Comparison of ENCODE assay signal across 8 mouse cellular contexts in the genomic region with DNA sequence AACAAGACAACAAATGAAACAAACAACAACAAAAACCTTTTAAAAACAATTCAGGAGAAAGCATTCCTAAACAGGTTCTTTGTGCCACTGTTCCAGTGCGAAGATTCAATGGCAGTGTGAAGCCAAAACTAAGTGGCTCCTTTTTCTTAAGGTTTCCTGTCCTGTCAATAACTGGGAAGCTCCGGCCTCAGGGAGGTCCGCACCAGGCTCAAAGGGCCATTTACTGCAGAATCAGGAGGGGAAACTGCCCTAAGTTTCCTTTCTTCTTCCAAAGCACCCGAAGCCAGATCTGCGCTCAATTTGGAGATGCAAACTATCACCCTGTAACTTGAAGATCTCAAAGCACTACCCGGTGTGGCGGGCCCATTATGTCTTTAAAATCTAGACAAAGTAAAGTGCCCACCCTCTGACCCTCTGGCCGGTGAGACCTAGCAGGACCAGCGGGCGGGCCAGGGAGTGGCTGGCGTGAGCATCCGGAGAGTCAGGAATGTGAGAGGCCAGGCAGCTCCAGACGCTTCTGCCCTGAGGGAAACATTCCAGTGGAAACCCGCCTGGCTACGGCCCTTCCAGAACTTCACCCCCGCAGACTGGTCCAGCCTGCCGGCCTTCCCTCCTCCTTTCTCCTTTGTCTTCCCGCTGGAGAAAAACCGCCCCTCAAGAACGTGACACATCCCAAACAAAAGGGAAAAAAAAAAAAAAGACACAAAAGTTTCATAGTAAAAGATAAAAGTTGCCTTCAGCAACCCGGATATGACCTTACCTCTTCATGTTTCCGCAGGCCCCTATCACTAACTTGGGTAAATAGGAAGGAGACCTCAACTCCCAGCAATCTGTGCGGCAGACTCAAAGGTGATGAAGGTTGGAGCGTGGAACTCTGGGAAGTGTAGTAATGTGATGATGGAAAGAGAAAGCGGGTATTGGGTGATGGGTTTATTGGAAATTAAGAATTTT. TPM values are rescaled to one million over a fixed set of nuclear protein-coding genes. Genes with fewer than 3 reads are reported as not detected.
DNase-seq lines count a peak whose midpoint lies in the region; ATAC-seq and TF ChIP-seq lines count a peak whose summit lies in the region.

A gene (minus strand): TSS at position 856 of the 951 bp plus-strand sequence.

- DNase-seq in 3134 (ENCODE audit: extremely low read depth, insufficient read length, low spot score) = peak; percentile 73
- DNase-seq in adrenal gland, adult 8-10 months = peak; percentile 29
- peak; percentile 77 for DNase-seq in embryonic facial prominence, embryonic 11.5 days (ENCODE audit: low spot score)
- DNase-seq in heart, adult 8-10 months (ENCODE audit: low spot score) = peak; percentile 65
- DNase-seq in kidney, adult 9 months = peak; percentile 57
- DNase-seq in spleen, adult 2 months (ENCODE audit: low read depth in 1 of 2, low spot score in 2 of 2) = peak; percentile 38 to 53

- H3K4me1 ChIP-seq in embryonic facial prominence, embryonic 11.5 days (ENCODE audit: control insufficient read depth, insufficient read depth, low read length) = no peaks in the 10 kb centered on the region
- no peaks in the 10 kb centered on the region for H3K4me1 ChIP-seq in limb, embryonic 13.5 days
- no peaks in the 10 kb centered on the region for H3K4me1 ChIP-seq in midbrain, embryonic 15.5 days
- no peaks in the 10 kb centered on the region for H3K4me1 ChIP-seq in spleen, adult 2 months (ENCODE audit: control insufficient read depth, insufficient read depth, insufficient read length)

- H3K9ac ChIP-seq in embryonic facial prominence, embryonic 11.5 days (replicated peaks; ENCODE audit: low read length) = peak within 1 kb of the TSS; percentile 60
- H3K9ac ChIP-seq in limb, embryonic 13.5 days = peak within 1 kb of the TSS; percentile 73
- H3K9ac ChIP-seq in midbrain, embryonic 15.5 days = peak within 1 kb of the TSS; percentile 56

- peak within 1 kb of the TSS; percentile 47 for H3K4me3 ChIP-seq in embryonic facial prominence, embryonic 11.5 days (ENCODE audit: low read depth, low read length)
- H3K4me3 ChIP-seq in limb, embryonic 13.5 days = peak within 1 kb of the TSS; percentile 57
- peak within 1 kb of the TSS; percentile 60 for H3K4me3 ChIP-seq in midbrain, embryonic 15.5 days
- peak within 1 kb of the TSS; percentile 64 for H3K4me3 ChIP-seq in spleen, adult 2 months (ENCODE audit: extremely low read depth, insufficient read depth, insufficient read length)

- H3K4me2 ChIP-seq in embryonic facial prominence, embryonic 11.5 days (ENCODE audit: low read depth, low read length) = peak within 1 kb of the TSS; percentile 43
- H3K4me2 ChIP-seq in limb, embryonic 13.5 days (replicated peaks) = peak within 1 kb of the TSS; percentile 65
- peak within 1 kb of the TSS; percentile 54 for H3K4me2 ChIP-seq in midbrain, embryonic 15.5 days

- no peaks in the 10 kb centered on the region for H3K27me3 ChIP-seq in embryonic facial prominence, embryonic 11.5 days (ENCODE audit: control insufficient read depth, insufficient read depth, low read length)
- H3K27me3 ChIP-seq in limb, embryonic 13.5 days = peaks cover 28% of the 10 kb centered on the region; the same call in 1 of the 2 replicates
- no peaks in the 10 kb centered on the region for H3K27me3 ChIP-seq in midbrain, embryonic 15.5 days (replicated peaks)
- no peaks in the 10 kb centered on the region for H3K27me3 ChIP-seq in spleen, adult 2 months (ENCODE audit: control insufficient read depth, insufficient read depth, low read length)

- no peak for TF ChIP-seq POLR2A in spleen, adult 2 months (IDR thresholded peaks at IDR 0.05; ENCODE audit: low read depth, low read length)

- no peak for TF ChIP-seq CTCF in spleen, adult 2 months (IDR thresholded peaks at IDR 0.05; ENCODE audit: extremely low read depth, insufficient read depth, insufficient read length, insufficient replicate concordance)

- 16% methylated on average over 24 of the region's 25 CpGs for WGBS in embryonic facial prominence, embryonic 11.5 days
- 11% methylated on average over 25 of the region's 25 CpGs for WGBS in limb, embryonic 13.5 days
- 24% methylated on average over 25 of the region's 25 CpGs for WGBS in midbrain, embryonic 15.5 days
- 22% methylated on average over 25 of the region's 25 CpGs for WGBS in spleen, adult 2 months

- peak; percentile 82 for ATAC-seq in embryonic facial prominence, embryonic 11.5 days (replicated peaks; ENCODE audit: insufficient number of reproducible peaks, low FRiP score, low TSS enrichment, low read depth)
- peak; percentile 93 for ATAC-seq in limb, embryonic 13.5 days (ENCODE audit: low FRiP score, low read depth)
- ATAC-seq in midbrain, embryonic 15.5 days (replicated peaks) = peak; percentile 96

- H3K9me3 ChIP-seq in embryonic facial prominence, embryonic 11.5 days (replicated peaks; ENCODE audit: control insufficient read depth, low read length) = no peaks in the 10 kb centered on the region
- no peaks in the 10 kb centered on the region for H3K9me3 ChIP-seq in limb, embryonic 13.5 days
- H3K9me3 ChIP-seq in midbrain, embryonic 15.5 days = no peaks in the 10 kb centered on the region

- H3K36me3 ChIP-seq in embryonic facial prominence, embryonic 11.5 days (replicated peaks; ENCODE audit: control insufficient read depth, insufficient read depth, low read depth, low read length) = no peaks in the 10 kb centered on the region
- H3K36me3 ChIP-seq in limb, embryonic 13.5 days = peaks cover 12% of the 10 kb centered on the region
- 0 out of 2 replicates have a peak, but pooled peaks cover 2% of the 10 kb centered on the region for H3K36me3 ChIP-seq in midbrain, embryonic 15.5 days (replicated peaks)
- peaks cover 2% of the 10 kb centered on the region; the same call in 1 of the 2 replicates for H3K36me3 ChIP-seq in spleen, adult 2 months (ENCODE audit: control insufficient read depth, insufficient read depth, low read length)

- no peak within 1 kb of the TSS for H3K27ac ChIP-seq in embryonic facial prominence, embryonic 11.5 days (replicated peaks; ENCODE audit: low read depth, low read length)
- peak within 1 kb of the TSS; percentile 39; the same call in 1 of the 2 replicates for H3K27ac ChIP-seq in limb, embryonic 13.5 days
- H3K27ac ChIP-seq in midbrain, embryonic 15.5 days = peak within 1 kb of the TSS; percentile 66
- peak within 1 kb of the TSS; percentile 33; the same call in 1 of the 2 replicates for H3K27ac ChIP-seq in spleen, adult 2 months (ENCODE audit: insufficient read depth, low read length)

RNA-seq across cellular contexts. Expression of the gene that starts here (rescaled TPM):
- 10 to 100 TPM in 1 of 4 experiments, 1 to 10 TPM in 3; 7.0 to 12.1 (median 9.0) TPM for total RNA-seq in adrenal gland, adult 8-10 months (2022)
- polyA plus RNA-seq in embryonic facial prominence, embryonic 11.5 days (2014; fragmentation: Nextera tagmentation; extraction: Ambion mirVana) = 7.9 and 9.6 TPM in 2 replicates
- total RNA-seq in heart, adult 8-10 months (2022) = 1 to 10 TPM; 6.6 to 7.7 (median 7.1) TPM
- polyA plus RNA-seq in limb, embryonic 13.5 days (2015; fragmentation: Nextera tagmentation; extraction: Ambion mirVana) = 4.9 and 6.7 TPM in 2 replicates
- polyA plus RNA-seq in midbrain, embryonic 15.5 days (2015; fragmentation: Nextera tagmentation; extraction: Ambion mirVana) = 5.3 TPM in 2 replicates
- polyA plus RNA-seq in spleen, adult 2 months (2012; rRNA removed) = 0.22 and 0.32 TPM in 2 replicates

Comparison
In these comparisons a context has a peak if more than half of its experiments do, and no peak if none do; other contexts are left out.
1. Peak in DNase-seq, H3K4me3 ChIP-seq and H3K27ac ChIP-seq in spleen, adult 2 months; RNA of the gene not detected or under 1 TPM.